Mouse (Mus musculus) liver, adult 2 months (tissue): ENCODE measurements at regions not wholly inside any gene's neighbourhood (a gene's known extent, or its start where the extent isn't known, plus 50 kb on each side); places are given as distances from the start of the nearest gene placed in this dataset.

ENCODE experiments used
- CTCF ChIP-seq: fragments of 200-500 bp; IDR thresholded peaks from 2 replicates; pipeline ENCODE4 v1.5.1; 2011; ENCODE audit warnings: low read depth, low read length, control low read depth
- POLR2A ChIP-seq: fragments of 200-500 bp; IDR thresholded peaks from 2 replicates; pipeline ENCODE4 v1.6.1; 2011; ENCODE audit warnings: low read length, control low read depth; ENCODE audit not compliant: insufficient read depth; ENCODE audit errors: extremely low read depth

- TF ChIP-seq POLR2A (no peak), CTCF (no peak)
Observed at GRCm38 (mm10) chr12:106566361-106566760, 556.3 kb downstream of the Vrk1 start.
